Mouse (Mus musculus) liver, adult 2 months (tissue): ENCODE results near the gene Ifi47. TPM values are rescaled to one million over a fixed set of nuclear protein-coding genes. Genes with fewer than 3 reads are reported as not detected.
A peak's percentile ranks its signal among the peaks of the same experiment; 100 is the strongest.

Source experiments
- DNase-seq: peaks from one replicate; pipeline ENCODE4 v3.0.0-alpha.2; 2011; ENCODE audit warnings: low read depth, low spot score; ENCODE audit errors: extremely low read depth
- H3K27ac ChIP-seq: fragments of 200-500 bp; replicated peaks from 2 replicates; pipeline ENCODE4 v1.5.1; 2012; ENCODE audit warnings: low read depth, mild to moderate bottlenecking, control low read depth, inconsistent platforms, low read length; ENCODE audit not compliant: insufficient read depth
- H3K27me3 ChIP-seq: fragments of 200-500 bp; 2 replicates; pipeline ENCODE4 v1.6.1; 2012; ENCODE audit warnings: mild to moderate bottlenecking, moderate library complexity, low read length, inconsistent platforms; ENCODE audit not compliant: control insufficient read depth, insufficient read depth
- H3K36me3 ChIP-seq: fragments of 200-500 bp; 2 replicates; pipeline ENCODE4 v1.6.1; 2012; ENCODE audit warnings: low read length, inconsistent platforms; ENCODE audit not compliant: control insufficient read depth, insufficient read depth
- H3K4me1 ChIP-seq: fragments of 200-500 bp; 2 replicates; pipeline ENCODE4 v1.6.1; 2011; ENCODE audit warnings: low read length; ENCODE audit not compliant: control insufficient read depth, insufficient read depth
- H3K4me3 ChIP-seq: fragments of 200-500 bp; 2 replicates; pipeline ENCODE4 v1.5.1; 2011; ENCODE audit warnings: low read depth, mild to moderate bottlenecking, control low read depth, low read length, moderate library complexity; ENCODE audit not compliant: insufficient read depth
- H3K79me2 ChIP-seq: fragments of 200-500 bp; 2 replicates; pipeline ENCODE4 v1.6.1; 2012; ENCODE audit warnings: inconsistent platforms, mild to moderate bottlenecking, low read length, moderate library complexity; ENCODE audit not compliant: control insufficient read depth, insufficient read depth
- H3K9ac ChIP-seq: fragments of 200-500 bp; 2 replicates; pipeline ENCODE4 v1.6.1; 2012; ENCODE audit warnings: low read depth, mild to moderate bottlenecking, control low read depth, inconsistent platforms, low read length
- CTCF ChIP-seq: fragments of 200-500 bp; IDR thresholded peaks from 2 replicates; pipeline ENCODE4 v1.5.1; 2011; ENCODE audit warnings: low read depth, low read length, control low read depth
- POLR2A ChIP-seq: fragments of 200-500 bp; IDR thresholded peaks from 2 replicates; pipeline ENCODE4 v1.6.1; 2011; ENCODE audit warnings: low read length, control low read depth; ENCODE audit not compliant: insufficient read depth; ENCODE audit errors: extremely low read depth
- WGBS: fragments of 180-500 bp; shearing (Covaris S2); methylation state at CpG from one replicate; pipeline ENCODE4 v1.1.7; 2018; 5-methylcytosine and 5-hydroxymethylcytosine counted together
- polyA plus RNA-seq: library from polyadenylated mRNA; depleted of rRNA; stranded (reverse); fragments of >200 nt; gene quantifications from 2 replicates; pipeline ENCODE4 v1.2.3, GENCODE M21; 2012
- total RNA-seq: library from RNA; depleted of rRNA; stranded (reverse); fragments of >200 nt; gene quantifications from 2 replicates; pipeline ENCODE4 v1.2.3, GENCODE M21; 2014

The Ifi47 gene
- total and polyA plus RNA-seq, 2 experiments: 12.7 to 21.3 TPM

DNA sequence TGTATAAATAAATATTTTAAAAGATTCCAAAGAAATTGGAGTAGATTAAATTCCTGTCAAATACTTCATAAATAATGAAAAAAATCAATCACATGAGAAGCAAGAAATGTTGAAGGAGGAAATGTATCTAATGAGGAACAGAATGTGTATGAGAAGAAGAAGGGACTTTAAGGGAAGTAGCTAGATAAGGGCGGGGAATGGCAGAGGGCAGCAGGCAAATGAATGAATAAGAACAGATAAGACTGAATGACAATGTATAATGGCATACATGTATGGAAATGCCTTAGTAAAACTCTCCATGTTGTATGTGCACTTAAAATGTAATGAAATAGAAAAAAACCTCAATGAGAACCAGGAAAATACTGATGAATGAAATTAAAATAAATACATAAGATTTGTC, 8.0 kb upstream of the Ifi47 start:
- Histone ChIP-seq H3K79me2 (no peaks in the 10 kb centered on the region), H3K4me1 (no peaks in the 10 kb centered on the region; the same call in 1 of the 2 replicates), H3K9ac (no peak overlapping the region), H3K27me3 (no peaks in the 10 kb centered on the region), H3K27ac (no peak overlapping the region), H3K36me3 (no peaks in the 10 kb centered on the region), H3K4me3 (no peak overlapping the region)
- WGBS: 95% methylated on average over 1 of the region's 1 CpGs
- TF ChIP-seq POLR2A: no peak
- no peak for TF ChIP-seq CTCF
- DNase-seq: no peak

DNA sequence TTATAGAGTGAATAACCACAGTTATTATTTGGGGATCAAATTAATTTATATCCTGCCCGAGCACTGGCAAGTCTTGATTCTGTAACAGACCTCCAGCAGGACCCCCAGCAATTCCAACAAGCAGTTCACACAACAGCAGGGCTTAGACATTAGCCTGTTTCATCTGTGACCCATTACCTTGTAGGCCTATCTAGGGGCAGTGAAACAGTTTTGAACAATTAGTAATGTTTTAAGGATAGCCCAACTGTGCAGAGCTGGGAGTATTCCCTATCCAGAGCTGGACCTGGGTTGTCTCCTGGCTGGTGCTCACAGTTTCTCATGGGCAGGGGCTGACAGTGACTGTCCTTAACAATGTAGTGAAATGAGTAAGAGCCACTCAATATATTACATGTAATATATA, 625 bp downstream of the Ifi47 start:
- WGBS: 80% methylated on average over 1 of the region's 1 CpGs
- Histone ChIP-seq H3K27ac (peak overlapping the region; percentile 23), H3K36me3 (no peaks in the 10 kb centered on the region), H3K4me1 (0 out of 2 replicates have a peak, but pooled peaks cover 3% of the 10 kb centered on the region), H3K79me2 (no peaks in the 10 kb centered on the region), H3K9ac (no peak overlapping the region), H3K4me3 (no peak overlapping the region), H3K27me3 (no peaks in the 10 kb centered on the region)
- TF ChIP-seq CTCF (no peak), POLR2A (no peak)
- no peak for DNase-seq

DNA sequence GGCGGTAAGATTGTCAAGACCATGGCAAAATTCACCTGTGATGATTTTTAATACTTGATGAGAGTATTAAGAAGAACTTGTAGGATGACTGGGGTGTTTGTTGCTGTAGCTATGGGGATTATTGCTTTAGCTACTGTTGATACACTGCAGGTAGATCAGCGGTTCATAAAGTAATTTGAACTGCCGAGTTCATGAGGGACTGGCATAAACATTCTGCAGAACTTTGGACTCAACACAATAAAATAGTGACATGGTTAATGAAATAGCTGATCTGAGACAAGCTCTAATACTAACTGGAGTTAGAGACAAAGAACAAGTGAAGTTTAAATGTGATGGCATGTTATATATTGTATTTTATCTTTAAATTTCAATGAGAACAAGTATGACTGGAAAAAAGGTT, 2.3 kb downstream of the Ifi47 start:
- Histone ChIP-seq H3K4me1 (peaks cover 11% of the 10 kb centered on the region), H3K79me2 (no peaks in the 10 kb centered on the region), H3K36me3 (no peaks in the 10 kb centered on the region), H3K27me3 (no peaks in the 10 kb centered on the region), H3K27ac (no peak overlapping the region), H3K4me3 (no peak overlapping the region), H3K9ac (no peak overlapping the region)
- 57% methylated on average over 3 of the region's 3 CpGs for WGBS
- no peak for DNase-seq
- TF ChIP-seq CTCF (no peak), POLR2A (no peak)

DNA sequence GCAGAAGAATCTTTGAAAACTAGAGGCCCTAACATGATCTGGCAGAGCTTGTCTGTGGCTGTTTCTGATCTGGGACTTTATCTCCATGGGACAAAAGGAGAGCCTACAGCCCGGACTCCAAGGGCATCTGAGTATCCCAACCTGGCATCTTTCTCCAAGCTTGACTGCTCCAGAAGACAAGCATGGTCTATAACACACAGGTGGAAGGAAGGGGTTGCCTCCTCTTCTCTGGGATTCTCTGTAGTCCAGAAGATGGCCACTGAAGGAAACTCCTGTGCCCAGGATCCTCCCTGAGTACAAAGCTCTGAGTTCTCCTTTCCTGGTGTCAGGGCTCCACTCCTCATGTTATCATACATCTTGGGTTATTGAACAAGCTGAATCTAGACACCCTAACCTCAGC, 4.2 kb downstream of the Ifi47 start:
- DNase-seq: no peak
- 89% methylated on average over 1 of the region's 1 CpGs for WGBS
- H3K4me3 ChIP-seq: no peak overlapping the region
- 0 out of 2 replicates have a peak overlapping the region, but pooled peaks have one; percentile 5 for H3K27ac ChIP-seq
- no peaks in the 10 kb centered on the region for H3K36me3 ChIP-seq
- no peak overlapping the region for H3K9ac ChIP-seq
- TF ChIP-seq POLR2A (no peak), CTCF (no peak)
- H3K79me2 ChIP-seq: no peaks in the 10 kb centered on the region; the same call in 1 of the 2 replicates
- H3K4me1 ChIP-seq: peaks cover 26% of the 10 kb centered on the region
- no peaks in the 10 kb centered on the region for H3K27me3 ChIP-seq

DNA sequence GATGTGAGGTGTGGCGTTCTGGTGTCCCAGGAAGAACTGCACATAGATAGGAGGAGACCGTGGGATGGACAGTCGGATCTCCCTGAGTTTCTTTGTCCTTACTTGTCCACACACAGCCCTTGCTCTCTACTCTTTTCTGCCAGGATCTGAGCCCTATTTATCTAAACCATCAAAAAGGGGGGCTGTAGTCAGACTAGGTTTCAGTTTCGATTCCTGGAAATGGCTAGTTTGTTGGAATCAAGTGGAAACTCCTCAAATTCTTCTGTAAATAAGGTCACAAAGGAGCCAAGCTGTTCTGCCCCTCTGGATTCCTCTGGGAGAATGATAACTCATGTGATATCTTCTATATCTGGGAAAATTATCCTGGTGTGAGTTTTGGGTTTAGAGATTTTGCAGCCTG, 5.0 kb downstream of the Ifi47 start:
- DNase-seq: no peak
- H3K4me3 ChIP-seq: no peak overlapping the region
- peaks cover 28% of the 10 kb centered on the region for H3K4me1 ChIP-seq

DNA sequence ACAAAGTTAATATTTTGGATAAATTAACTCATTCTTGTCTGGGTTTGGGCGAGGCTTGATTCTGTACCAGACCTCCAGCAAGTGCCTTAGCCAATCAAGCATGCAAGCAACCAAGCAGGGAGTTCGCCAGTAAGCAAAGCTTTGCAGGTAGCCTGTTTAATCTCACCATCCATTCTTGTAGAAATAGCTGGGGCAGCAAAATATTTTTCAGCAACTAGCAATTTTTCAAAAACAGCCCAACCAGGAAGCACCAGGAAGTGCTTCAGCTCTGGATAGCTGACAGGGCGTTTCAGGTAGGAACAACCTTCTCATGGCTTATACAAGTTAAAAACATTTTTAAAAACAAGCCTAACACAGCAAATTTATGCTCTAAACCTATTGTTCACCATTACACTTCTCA, 5.5 kb downstream of the Ifi47 start:
- TF ChIP-seq CTCF: no peak
- no peak for TF ChIP-seq POLR2A

More for the DNA sequence above, 5.0 kb downstream of the Ifi47 start:
- no peak for TF ChIP-seq POLR2A
- TF ChIP-seq CTCF: no peak
- no peaks in the 10 kb centered on the region for H3K27me3 ChIP-seq
- no peak overlapping the region for H3K27ac ChIP-seq
- WGBS: 50% methylated on average over 4 of the region's 4 CpGs
- no peaks in the 10 kb centered on the region for H3K36me3 ChIP-seq
- no peaks in the 10 kb centered on the region; the same call in 1 of the 2 replicates for H3K79me2 ChIP-seq
- H3K9ac ChIP-seq: no peak overlapping the region

More for the DNA sequence above, 5.5 kb downstream of the Ifi47 start:
- H3K4me1 ChIP-seq: peaks cover 27% of the 10 kb centered on the region
- no peak for DNase-seq
- no peaks in the 10 kb centered on the region for H3K36me3 ChIP-seq
- H3K27ac ChIP-seq: no peak overlapping the region; the same call in 1 of the 2 replicates
- H3K4me3 ChIP-seq: no peak overlapping the region
- no peaks in the 10 kb centered on the region; the same call in 1 of the 2 replicates for H3K79me2 ChIP-seq
- no peak overlapping the region for H3K9ac ChIP-seq
- 88% methylated on average over 3 of the region's 3 CpGs for WGBS
- no peaks in the 10 kb centered on the region for H3K27me3 ChIP-seq
